Mouse (Mus musculus): Measurements from ENCODE around the gene Gm5640.
"Not testable (repeated sequence)": the region's sequence is repeated elsewhere in the genome, so short reads cannot be mapped to it uniquely, and the experiment has no call there.

Gm5640 gene

DNA sequence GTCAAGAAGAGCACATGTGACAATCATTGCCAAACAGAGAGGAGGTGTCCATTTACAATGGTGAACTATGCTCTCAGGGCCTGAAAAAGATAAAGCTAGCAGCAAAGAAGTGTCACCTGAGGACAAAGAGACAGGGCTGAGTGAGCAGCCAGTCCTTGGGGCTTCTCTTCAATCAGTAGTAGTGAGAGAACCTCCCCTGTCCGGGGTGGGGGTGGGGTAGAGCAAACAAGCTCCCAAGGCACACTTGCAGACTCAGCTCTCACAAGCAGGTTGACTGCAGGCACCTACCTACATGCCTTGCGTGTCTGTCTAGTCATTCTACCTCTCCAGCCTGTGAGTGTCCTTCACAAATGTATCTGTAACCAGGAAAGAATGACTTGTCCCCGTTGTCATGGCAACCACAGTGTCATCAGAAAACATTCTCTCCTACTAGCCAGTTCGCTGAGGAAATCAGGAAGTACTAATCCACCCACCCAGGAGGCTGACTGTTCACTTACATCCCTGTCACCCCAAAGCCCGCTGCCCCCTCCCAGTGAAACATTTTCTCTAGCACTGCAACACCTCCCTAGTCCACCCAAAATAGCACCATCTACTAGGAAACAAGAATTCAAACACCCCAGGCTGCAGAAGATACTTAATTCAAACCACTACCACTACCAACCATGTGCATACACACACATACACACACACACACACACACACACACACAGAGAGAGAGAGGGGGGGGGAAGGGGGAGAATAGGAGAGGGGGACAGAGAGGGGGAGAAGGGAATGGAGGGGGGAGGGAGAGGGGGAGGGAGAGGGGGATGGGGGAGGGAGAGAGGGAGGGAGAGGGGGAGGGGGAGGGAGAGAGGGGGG is at the start of gene Gm5640:
Gene Gm5640 (minus strand): TSS at position 170 of the 858 bp plus-strand sequence.
- DNase-seq, result not testable (repeated sequence)

DNA sequence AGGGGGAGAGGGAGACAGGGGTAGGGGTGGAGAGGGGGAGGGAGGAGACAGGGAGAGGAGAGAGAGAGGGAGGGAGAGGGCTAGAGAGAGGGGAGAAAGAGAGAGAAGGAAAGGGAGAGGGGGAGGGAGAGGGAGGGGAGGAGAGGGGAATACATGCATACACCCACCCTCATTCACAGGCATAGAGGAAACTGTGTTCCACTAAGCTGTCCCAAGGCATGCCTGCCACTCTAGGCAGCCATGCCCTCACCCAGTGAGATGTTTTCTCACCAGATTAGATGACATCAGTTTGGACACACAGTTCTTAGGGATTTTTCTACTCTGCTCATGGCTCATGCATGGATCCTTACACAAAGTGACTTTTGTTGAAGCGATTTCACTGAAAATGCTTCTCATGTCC is 958 bp upstream of the Gm5640 start:
- DNase-seq, result not testable (repeated sequence)

DNA sequence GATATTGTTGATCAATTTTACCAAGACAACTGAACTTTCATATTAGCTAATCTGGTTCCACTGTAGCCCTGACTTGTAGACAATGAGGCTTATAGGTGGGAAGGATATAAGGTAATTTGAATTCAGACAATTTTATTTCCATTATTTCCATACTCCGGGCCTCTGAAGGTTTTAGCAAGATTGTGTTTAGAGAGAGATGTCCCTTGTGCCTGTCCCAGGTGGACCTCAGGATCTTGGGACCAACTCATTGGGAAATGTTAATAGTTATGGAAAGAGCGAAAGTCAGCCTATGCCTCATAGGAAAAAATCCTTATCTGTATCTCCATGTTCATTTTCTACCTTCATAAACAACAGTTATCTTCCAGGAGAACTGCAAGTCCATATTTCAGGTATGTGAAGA is 53.1 kb downstream of the Gm5640 start, which contains the start of gene Olfr1325:
Gene Olfr1325 (plus strand): TSS at position 301 of the 400 bp plus-strand sequence.
- no peak for DNase-seq
